Mouse (Mus musculus) MEL (cell line): ENCODE data around the gene Lsm14a. TPM values are rescaled to one million over a fixed set of nuclear protein-coding genes. Genes with fewer than 3 reads are reported as not detected.

Source experiments
- DNase-seq: peaks from one replicate; pipeline ENCODE4 v3.0.0; 2011; ENCODE audit warnings: low read depth, low spot score
- H3K27ac ChIP-seq: 2 replicates; pipeline ENCODE4 v1.5.1; 2012; ENCODE audit warnings: low read depth, mild to moderate bottlenecking, control low read depth, low read length, moderate library complexity; ENCODE audit not compliant: control insufficient read depth
- H3K27me3 ChIP-seq, 2 experiments: fragments of 150-350 bp in 1 of 2; sonication (generic) in 1 of 2; 2 replicates each; pipeline ENCODE4 v1.6.1; 2012; ENCODE audit warnings: low read length in 2 of 2, mild to moderate bottlenecking in 2 of 2, improper control_type of control experiment in 1 of 2, moderate library complexity in 1 of 2; ENCODE audit not compliant: insufficient read depth in 2 of 2, control insufficient read depth in 1 of 2
- H3K36me3 ChIP-seq, 2 experiments: 2 replicates each; pipeline ENCODE4 v1.6.1; 2012 to 2014; ENCODE audit warnings: low read length in 2 of 2, improper control_type of control experiment in 1 of 2, inconsistent platforms in 1 of 2, mild to moderate bottlenecking in 1 of 2; ENCODE audit not compliant: insufficient read depth in 2 of 2, control insufficient read depth in 1 of 2
- H3K4me1 ChIP-seq, 2 experiments: fragments of 150-350 bp in 1 of 2; sonication (generic) in 1 of 2; 2 replicates each; pipeline ENCODE4 v1.6.1; 2012; ENCODE audit warnings: low read length in 2 of 2, improper control_type of control experiment in 1 of 2, mild to moderate bottlenecking in 1 of 2; ENCODE audit not compliant: insufficient read depth in 2 of 2, control insufficient read depth in 1 of 2
- H3K4me3 ChIP-seq, 2 experiments: fragments of 150-350 bp in 1 of 2; sonication (generic) in 1 of 2; 2 replicates each; pipeline ENCODE4 v1.5.1; 2012; ENCODE audit warnings: low read depth in 2 of 2, low read length in 2 of 2, mild to moderate bottlenecking in 2 of 2, moderate library complexity in 2 of 2, control low read depth in 1 of 2, improper control_type of control experiment in 1 of 2; ENCODE audit not compliant: control insufficient read depth in 1 of 2, insufficient read depth in 1 of 2
- H3K79me2 ChIP-seq: 2 replicates; pipeline ENCODE4 v1.6.1; 2012; ENCODE audit warnings: mild to moderate bottlenecking, low read length, moderate library complexity; ENCODE audit not compliant: control insufficient read depth, poor library complexity, insufficient read depth
- H3K9ac ChIP-seq: 2 replicates; pipeline ENCODE4 v1.6.1; 2012; ENCODE audit warnings: low read depth, mild to moderate bottlenecking, control low read depth, low read length, moderate library complexity; ENCODE audit not compliant: control insufficient read depth, poor library complexity, severe bottlenecking
- H3K9me3 ChIP-seq: fragments of 150-350 bp; sonication (generic); replicated peaks from 2 replicates; pipeline ENCODE4 v1.6.1; 2012; ENCODE audit warnings: mild to moderate bottlenecking, low read length, improper control_type of control experiment, moderate library complexity; ENCODE audit not compliant: insufficient read depth
- BHLHE40 ChIP-seq: IDR thresholded peaks from 2 replicates; pipeline ENCODE4 v1.6.1; 2012; ENCODE audit warnings: low read depth, mild to moderate bottlenecking, inconsistent platforms, low read length, improper control_type of control experiment, borderline replicate concordance
- CHD1 ChIP-seq: IDR thresholded peaks from 2 replicates; pipeline ENCODE4 v1.6.1; 2012; ENCODE audit warnings: low read depth, mild to moderate bottlenecking, inconsistent platforms, low read length, improper control_type of control experiment
- CHD2 ChIP-seq: IDR thresholded peaks from 2 replicates; pipeline ENCODE4 v1.6.1; 2011; ENCODE audit warnings: low read length, improper control_type of control experiment
- E2F4 ChIP-seq: IDR thresholded peaks from 2 replicates; pipeline ENCODE4 v1.6.1; 2011; ENCODE audit warnings: low read depth, low read length, improper control_type of control experiment, borderline replicate concordance
- ELF1 ChIP-seq: IDR thresholded peaks from 2 replicates; pipeline ENCODE4 v1.6.1; 2014; ENCODE audit warnings: low read depth, mild to moderate bottlenecking, inconsistent platforms, low read length, improper control_type of control experiment, moderate library complexity
- ETS1 ChIP-seq: IDR thresholded peaks from 2 replicates; pipeline ENCODE4 v1.6.1; 2012; ENCODE audit warnings: low read depth, mild to moderate bottlenecking, inconsistent platforms, low read length, improper control_type of control experiment, moderate library complexity
- GABPA ChIP-seq: IDR thresholded peaks from 2 replicates; pipeline ENCODE4 v1.6.1; 2012; ENCODE audit warnings: low read depth, mild to moderate bottlenecking, inconsistent platforms, low read length, improper control_type of control experiment, moderate library complexity
- GATA1 ChIP-seq: IDR thresholded peaks from 2 replicates; pipeline ENCODE4 v1.6.1; 2011; ENCODE audit warnings: low read depth, low read length, improper control_type of control experiment
- HCFC1 ChIP-seq: IDR thresholded peaks from 2 replicates; pipeline ENCODE4 v1.6.1; 2012; ENCODE audit warnings: low read depth, mild to moderate bottlenecking, inconsistent platforms, low read length, improper control_type of control experiment, moderate library complexity
- KAT2A ChIP-seq: conservative IDR thresholded peaks from 2 replicates; pipeline ENCODE4 v1.6.1; 2012; ENCODE audit warnings: low read depth, low read length, improper control_type of control experiment, inconsistent platforms
- MAX ChIP-seq: IDR thresholded peaks from 2 replicates; pipeline ENCODE4 v1.6.1; 2011; ENCODE audit warnings: low read length, improper control_type of control experiment
- MAZ ChIP-seq: IDR thresholded peaks from 2 replicates; pipeline ENCODE4 v1.6.1; 2012; ENCODE audit warnings: low read depth, mild to moderate bottlenecking, inconsistent platforms, low read length, improper control_type of control experiment
- MEF2A ChIP-seq: IDR thresholded peaks from 2 replicates; pipeline ENCODE4 v1.6.1; 2014; ENCODE audit warnings: low read depth, mild to moderate bottlenecking, inconsistent platforms, low read length, improper control_type of control experiment; ENCODE audit not compliant: poor library complexity, insufficient replicate concordance, severe bottlenecking; ENCODE audit errors: extremely low read depth
- MXI1 ChIP-seq: IDR thresholded peaks from 2 replicates; pipeline ENCODE4 v1.6.1; 2011; ENCODE audit warnings: mild to moderate bottlenecking, low read depth, low read length, improper control_type of control experiment
- NELFE ChIP-seq: IDR thresholded peaks from 2 replicates; pipeline ENCODE4 v1.6.1; 2011; ENCODE audit warnings: low read depth, low read length, improper control_type of control experiment
- NRF1 ChIP-seq: IDR thresholded peaks from 2 replicates; pipeline ENCODE4 v1.6.1; 2014; ENCODE audit warnings: low read depth, mild to moderate bottlenecking, inconsistent platforms, low read length, improper control_type of control experiment, moderate library complexity; ENCODE audit not compliant: poor library complexity, insufficient read depth, severe bottlenecking
- POLR2A ChIP-seq, 2 experiments: IDR thresholded peaks; 2 replicates each; pipeline ENCODE4 v1.6.1; 2011 to 2012; ENCODE audit warnings: low read length in 2 of 2, mild to moderate bottlenecking in 2 of 2, control low read depth in 1 of 2, improper control_type of control experiment in 1 of 2, low read depth in 1 of 2, moderate library complexity in 1 of 2; ENCODE audit not compliant: control insufficient read depth in 1 of 2, insufficient read depth in 1 of 2, poor library complexity in 1 of 2
- POLR2AphosphoS5 ChIP-seq: IDR thresholded peaks from 2 replicates; pipeline ENCODE4 v1.6.1; 2012; ENCODE audit warnings: low read depth, borderline replicate concordance, mild to moderate bottlenecking, inconsistent platforms, low read length, moderate library complexity, mixed read lengths
- RAD21 ChIP-seq: IDR thresholded peaks from 2 replicates; pipeline ENCODE4 v1.6.1; 2011; ENCODE audit warnings: mild to moderate bottlenecking, low read depth, low read length, improper control_type of control experiment
- RCOR1 ChIP-seq: IDR thresholded peaks from 2 replicates; pipeline ENCODE4 v1.6.1; 2012; ENCODE audit warnings: low read depth, mild to moderate bottlenecking, inconsistent platforms, low read length, improper control_type of control experiment
- SMC3 ChIP-seq: IDR thresholded peaks from 2 replicates; pipeline ENCODE4 v1.6.1; 2011; ENCODE audit warnings: low read depth, low read length, improper control_type of control experiment
- TAL1 ChIP-seq: IDR thresholded peaks from 2 replicates; pipeline ENCODE4 v1.6.1; 2012; ENCODE audit warnings: mild to moderate bottlenecking, inconsistent platforms, low read length, moderate library complexity, mixed read lengths
- TBP ChIP-seq: IDR thresholded peaks from 2 replicates; pipeline ENCODE4 v1.8.0; 2011; ENCODE audit warnings: low read depth, low read length, improper control_type of control experiment
- TCF12 ChIP-seq: IDR thresholded peaks from 2 replicates; pipeline ENCODE4 v1.6.1; 2014; ENCODE audit warnings: low read depth, mild to moderate bottlenecking, inconsistent platforms, low read length, improper control_type of control experiment, moderate library complexity
- UBTF ChIP-seq: IDR thresholded peaks from 2 replicates; pipeline ENCODE4 v1.6.1; 2012; ENCODE audit warnings: low read depth, mild to moderate bottlenecking, inconsistent platforms, low read length, improper control_type of control experiment, moderate library complexity, borderline replicate concordance; ENCODE audit not compliant: insufficient read depth
- USF1 ChIP-seq: IDR thresholded peaks from 2 replicates; pipeline ENCODE4 v1.6.1; 2014; ENCODE audit warnings: low read depth, mild to moderate bottlenecking, inconsistent platforms, low read length, improper control_type of control experiment, moderate library complexity
- USF2 ChIP-seq, 2 experiments: IDR thresholded peaks; 2 replicates each; pipeline ENCODE4 v1.6.1; 2011 to 2012; ENCODE audit warnings: improper control_type of control experiment in 2 of 2, low read length in 2 of 2, borderline replicate concordance in 1 of 2, inconsistent platforms in 1 of 2, low read depth in 1 of 2, mild to moderate bottlenecking in 1 of 2; ENCODE audit not compliant: insufficient read depth in 1 of 2
- ZC3H11A ChIP-seq: IDR thresholded peaks from 2 replicates; pipeline ENCODE4 v1.6.1; 2012; ENCODE audit warnings: low read depth, mild to moderate bottlenecking, inconsistent platforms, low read length, improper control_type of control experiment
- ZMIZ1 ChIP-seq: IDR thresholded peaks from 2 replicates; pipeline ENCODE4 v1.6.1; 2012; ENCODE audit warnings: low read depth, mild to moderate bottlenecking, inconsistent platforms, low read length, improper control_type of control experiment, moderate library complexity
- ZNF384 ChIP-seq: IDR thresholded peaks from 2 replicates; pipeline ENCODE4 v1.6.1; 2012; ENCODE audit warnings: low read depth, mild to moderate bottlenecking, inconsistent platforms, low read length, improper control_type of control experiment
- polyA plus RNA-seq, 2 experiments: library from polyadenylated mRNA; stranded (reverse) in 1 of 2; unstranded in 1 of 2; fragments of >175 nt in 1 of 2; fragments of >200 nt in 1 of 2; gene quantifications; 2 replicates each; pipeline versions ENCODE4 v1.2.1 to v1.2.4; 2012; ENCODE audit warnings: low replicate concordance in 2 of 2, low read depth in 1 of 2; ENCODE audit not compliant: insufficient read length in 2 of 2, insufficient read depth in 1 of 2, missing spikeins in 1 of 2
- total RNA-seq: library from RNA; depleted of rRNA; stranded (reverse); fragments of 300-350 nt; gene quantifications from 2 replicates; pipeline ENCODE4 v1.2.3, GENCODE M21; 2012

The Lsm14a gene
- total and polyA plus RNA-seq, 3 experiments = 66.4 to 371 (median 233) TPM

- no peak for TF ChIP-seq USF2 (IDR thresholded peaks at IDR 0.05; ENCODE audit: borderline replicate concordance in 1 of 2, insufficient read depth in 1 of 2, low read depth in 1 of 2, low read length in 2 of 2)
- no peak for TF ChIP-seq POLR2AphosphoS5
- no peak for TF ChIP-seq ZNF384
- TF ChIP-seq HCFC1 = no peak
- TF ChIP-seq TAL1 = no peak
- TF ChIP-seq GATA1 = no peak
- TF ChIP-seq KAT2A = no peak
- TF ChIP-seq TCF12 = no peak
- TF ChIP-seq MEF2A = no peak
- TF ChIP-seq ZC3H11A = no peak
- TF ChIP-seq NRF1 = no peak
- no peak for TF ChIP-seq MXI1
- no peak for TF ChIP-seq ZMIZ1
- TF ChIP-seq RCOR1 = no peak
- TF ChIP-seq MAZ = no peak
- TF ChIP-seq RAD21 = no peak
- no peak for TF ChIP-seq GABPA
- TF ChIP-seq BHLHE40 = no peak
- TF ChIP-seq TBP = no peak
- DNase-seq = no peak
These were observed 72.0 kb downstream of the Lsm14a start for GRCm38 (mm10) chr7:34321119-34321518.

DNA sequence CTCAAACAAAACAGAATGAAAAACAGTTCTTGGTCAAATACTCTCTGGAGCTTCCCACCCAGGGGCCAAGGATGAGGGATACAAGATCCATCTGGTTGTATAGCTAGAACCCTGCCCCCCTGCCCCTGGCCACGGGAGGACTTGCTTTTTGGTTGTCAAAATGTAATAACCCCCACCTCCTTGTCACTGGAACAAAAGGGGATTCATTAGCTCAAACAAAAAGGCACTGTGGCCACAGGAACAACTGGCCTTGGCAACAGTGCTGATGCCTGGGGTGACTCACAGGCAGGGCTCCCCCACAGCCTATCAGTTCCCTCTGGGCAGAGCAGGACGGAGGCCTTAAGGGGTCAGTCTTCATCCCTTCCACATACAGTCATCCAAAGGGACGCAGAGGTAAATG, 73.2 kb downstream of the Lsm14a start:
- DNase-seq = no peak
- no peak overlapping the region for H3K9ac ChIP-seq
- TF ChIP-seq TCF12 = no peak
- no peak for TF ChIP-seq NRF1
- no peak for TF ChIP-seq UBTF
- TF ChIP-seq ELF1 = no peak
- TF ChIP-seq USF2 (IDR thresholded peaks at IDR 0.05; ENCODE audit: borderline replicate concordance in 1 of 2, insufficient read depth in 1 of 2, low read depth in 1 of 2, low read length in 2 of 2) = no peak
- no peak for TF ChIP-seq E2F4
- TF ChIP-seq ZMIZ1 = no peak
- no peak for TF ChIP-seq BHLHE40
- no peak for TF ChIP-seq SMC3
- no peak for TF ChIP-seq MEF2A
- no peak for TF ChIP-seq POLR2A (IDR thresholded peaks at IDR 0.05; ENCODE audit: control insufficient read depth in 1 of 2, insufficient read depth in 1 of 2, low read depth in 1 of 2, low read length in 2 of 2, poor library complexity in 1 of 2)
- no peak for TF ChIP-seq USF1
- TF ChIP-seq ETS1 = no peak
- TF ChIP-seq CHD1 = no peak
- TF ChIP-seq TBP = no peak
- TF ChIP-seq CHD2 = no peak
- no peak for TF ChIP-seq MAX
- TF ChIP-seq ZC3H11A = no peak
- TF ChIP-seq NELFE = no peak
- TF ChIP-seq, all 39 proteins: peak for 0
- Histone ChIP-seq H3K9me3 (no peaks in the 10 kb centered on the region), H3K4me3 (no peak overlapping the region), H3K79me2 (no peaks in the 10 kb centered on the region), H3K27ac (no peak overlapping the region), H3K36me3 (no peaks in the 10 kb centered on the region), H3K4me1 (no peaks in the 10 kb centered on the region), H3K27me3 (no peaks in the 10 kb centered on the region; a peak in 1 of 4 replicates)

More at GRCm38 (mm10) chr7:34321119-34321518, 72.0 kb downstream of the Lsm14a start:
- Histone ChIP-seq H3K36me3 (no peaks in the 10 kb centered on the region), H3K79me2 (no peaks in the 10 kb centered on the region), H3K9ac (no peak overlapping the region), H3K9me3 (no peaks in the 10 kb centered on the region), H3K4me3 (no peak overlapping the region), H3K27me3 (no peaks in the 10 kb centered on the region; a peak in 1 of 4 replicates), H3K27ac (no peak overlapping the region), H3K4me1 (no peaks in the 10 kb centered on the region)
